Mouse (Mus musculus): Measurements from ENCODE around the gene Megf11. TPM values are rescaled to one million over a fixed set of nuclear protein-coding genes. Genes with fewer than 3 reads are reported as not detected.
A peak's percentile ranks its signal among the peaks of the same experiment; 100 is the strongest.

The Megf11 gene
- polyA plus RNA-seq, 1 experiment from 2014 or later = 0.92 TPM

DNA sequence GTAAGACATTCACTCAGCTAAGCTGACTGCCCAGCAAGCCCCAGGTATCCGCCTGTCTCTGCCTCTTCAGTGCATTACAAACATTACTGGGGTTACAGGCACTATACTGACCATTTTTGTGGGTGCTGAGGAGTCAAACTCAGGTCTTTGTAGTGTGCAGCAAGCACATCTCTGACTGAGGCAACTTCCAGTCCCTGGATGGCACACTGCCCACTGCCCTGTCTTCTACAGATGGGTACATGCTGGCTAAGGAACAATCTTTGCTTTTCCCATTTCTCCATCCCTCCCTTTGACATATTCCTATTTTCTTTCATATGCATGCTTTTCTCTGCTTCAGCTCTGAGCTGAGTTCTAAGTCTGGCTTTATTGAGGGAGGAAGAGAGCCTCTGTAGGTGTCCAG is 38.5 kb downstream of the Megf11 start:
- Histone ChIP-seq H3K9ac (ENCODE audit: low read length) (no peak overlapping the region), H3K9me3 (ENCODE audit: control insufficient read depth, low read length) (no peaks in the 10 kb centered on the region), H3K27me3 (ENCODE audit: control insufficient read depth, insufficient read depth, low read length) (no peaks in the 10 kb centered on the region), H3K4me3 (ENCODE audit: control insufficient read depth in 1 of 2, insufficient read depth in 1 of 2, low read depth in 1 of 2, low read length in 2 of 2) (no peak overlapping the region), H3K36me3 (ENCODE audit: control insufficient read depth, insufficient read depth, low read length) (no peaks in the 10 kb centered on the region), H3K4me1 (ENCODE audit: control insufficient read depth in 2 of 2, insufficient read depth in 2 of 2, low read length in 2 of 2) (no peaks in the 10 kb centered on the region), H3K27ac (replicated peaks in 1 of 2; ENCODE audit: control insufficient read depth in 1 of 2, insufficient read depth in 1 of 2, low read depth in 2 of 2, low read length in 2 of 2) (no peak overlapping the region), H3K4me2 (ENCODE audit: low read length) (no peak overlapping the region)
- WGBS = 74% methylated on average over 1 of the region's 1 CpGs
- no peak for ATAC-seq (ENCODE audit: insufficient number of reproducible peaks, insufficient read depth, low FRiP score, low read depth)

DNA sequence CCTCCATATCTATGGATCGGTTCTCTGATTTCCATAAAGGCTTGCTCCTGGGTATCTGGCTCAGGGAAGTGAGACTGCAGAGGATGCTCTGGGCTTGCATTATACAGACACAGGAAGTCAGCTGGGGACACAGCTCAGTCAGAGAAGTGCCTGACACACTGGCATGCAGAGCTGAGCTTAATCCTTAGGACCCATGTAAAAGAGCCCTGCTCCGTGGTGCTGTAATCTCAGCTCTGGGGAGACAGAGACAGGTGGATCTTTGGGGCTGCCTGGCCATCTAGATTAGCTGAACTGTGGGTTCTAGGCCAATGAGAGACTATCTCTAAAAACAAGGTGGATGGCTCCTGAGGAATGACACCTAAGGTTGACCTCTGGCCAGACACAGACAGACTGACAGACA is 50.7 kb downstream of the Megf11 start:
- Histone ChIP-seq H3K4me1 (ENCODE audit: control insufficient read depth in 2 of 2, insufficient read depth in 2 of 2, low read length in 2 of 2) (no peaks in the 10 kb centered on the region), H3K27me3 (ENCODE audit: control insufficient read depth, insufficient read depth, low read length) (no peaks in the 10 kb centered on the region), H3K36me3 (ENCODE audit: control insufficient read depth, insufficient read depth, low read length) (no peaks in the 10 kb centered on the region), H3K4me3 (ENCODE audit: control insufficient read depth in 1 of 2, insufficient read depth in 1 of 2, low read depth in 1 of 2, low read length in 2 of 2) (no peak overlapping the region), H3K9ac (ENCODE audit: low read length) (no peak overlapping the region), H3K9me3 (ENCODE audit: control insufficient read depth, low read length) (no peaks in the 10 kb centered on the region; the same call in 1 of the 2 replicates), H3K27ac (replicated peaks in 1 of 2; ENCODE audit: control insufficient read depth in 1 of 2, insufficient read depth in 1 of 2, low read depth in 2 of 2, low read length in 2 of 2) (no peak overlapping the region), H3K4me2 (ENCODE audit: low read length) (no peak overlapping the region)
- ATAC-seq (ENCODE audit: insufficient number of reproducible peaks, insufficient read depth, low FRiP score, low read depth) = no peak
- WGBS = 35% methylated on average over 2 of the region's 2 CpGs

DNA sequence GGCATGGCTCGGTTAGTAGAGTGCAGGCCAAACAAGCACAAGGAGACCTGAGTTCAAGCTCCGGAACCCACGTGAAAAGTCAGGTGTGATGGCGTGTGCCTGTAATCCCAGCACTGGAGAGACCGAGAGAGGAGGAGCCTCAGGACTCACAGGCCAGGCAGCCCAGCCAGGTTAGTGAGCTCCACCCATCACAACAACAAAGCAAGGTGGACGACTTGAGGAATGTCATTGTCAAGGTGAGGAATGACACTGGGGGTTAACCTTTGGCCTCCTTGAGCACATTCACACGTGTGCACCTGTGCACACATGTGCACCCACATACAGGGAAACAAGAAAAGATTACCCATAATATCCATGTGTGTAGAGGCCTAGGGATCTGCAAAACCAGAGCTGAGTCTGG is 54.7 kb downstream of the Megf11 start:
- Histone ChIP-seq H3K27me3 (ENCODE audit: control insufficient read depth, insufficient read depth, low read length) (no peaks in the 10 kb centered on the region), H3K36me3 (ENCODE audit: control insufficient read depth, insufficient read depth, low read length) (no peaks in the 10 kb centered on the region), H3K9ac (ENCODE audit: low read length) (no peak overlapping the region), H3K4me2 (ENCODE audit: low read length) (no peak overlapping the region), H3K27ac (replicated peaks in 1 of 2; ENCODE audit: control insufficient read depth in 1 of 2, insufficient read depth in 1 of 2, low read depth in 2 of 2, low read length in 2 of 2) (no peak overlapping the region), H3K4me1 (ENCODE audit: control insufficient read depth in 2 of 2, insufficient read depth in 2 of 2, low read length in 2 of 2) (no peaks in the 10 kb centered on the region), H3K4me3 (ENCODE audit: control insufficient read depth in 1 of 2, insufficient read depth in 1 of 2, low read depth in 1 of 2, low read length in 2 of 2) (no peak overlapping the region), H3K9me3 (ENCODE audit: control insufficient read depth, low read length) (no peaks in the 10 kb centered on the region)
- 81% methylated on average over 7 of the region's 7 CpGs for WGBS
- no peak for ATAC-seq (ENCODE audit: insufficient number of reproducible peaks, insufficient read depth, low FRiP score, low read depth)

DNA sequence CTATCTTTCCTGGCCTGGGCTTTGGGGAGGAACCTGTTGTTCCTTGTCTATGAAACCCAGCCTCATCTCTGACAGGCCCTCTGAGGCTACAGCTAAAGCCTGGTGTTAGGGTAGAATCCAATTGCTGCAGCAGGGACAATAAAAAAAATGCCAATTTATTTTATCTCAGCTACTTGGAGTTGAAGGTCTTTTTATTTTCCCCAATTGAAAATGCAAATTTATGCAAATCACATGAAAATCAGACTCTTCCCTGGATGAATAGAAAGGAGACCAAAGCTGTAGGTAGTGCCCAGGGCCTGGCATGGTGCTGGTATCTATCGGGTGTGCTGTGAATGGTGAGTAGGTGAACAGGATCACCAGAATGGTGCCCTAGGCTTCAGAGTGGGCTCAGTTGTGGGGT is 60.6 kb downstream of the Megf11 start:
- peaks cover 11 to 18% of the 10 kb centered on the region in 2 experiments; a peak in 3 of 4 replicates for H3K4me1 ChIP-seq (ENCODE audit: control insufficient read depth in 2 of 2, insufficient read depth in 2 of 2, low read length in 2 of 2)
- H3K4me2 ChIP-seq (ENCODE audit: low read length) = no peak overlapping the region
- H3K27ac ChIP-seq (replicated peaks in 1 of 2; ENCODE audit: control insufficient read depth in 1 of 2, insufficient read depth in 1 of 2, low read depth in 2 of 2, low read length in 2 of 2) = no peak overlapping the region
- no peak for ATAC-seq (ENCODE audit: insufficient number of reproducible peaks, insufficient read depth, low FRiP score, low read depth)
- H3K9me3 ChIP-seq (ENCODE audit: control insufficient read depth, low read length) = no peaks in the 10 kb centered on the region
- no peaks in the 10 kb centered on the region for H3K36me3 ChIP-seq (ENCODE audit: control insufficient read depth, insufficient read depth, low read length)
- H3K9ac ChIP-seq (ENCODE audit: low read length) = no peak overlapping the region
- no peaks in the 10 kb centered on the region; the same call in 1 of the 2 replicates for H3K27me3 ChIP-seq (ENCODE audit: control insufficient read depth, insufficient read depth, low read length)
- no peak overlapping the region for H3K4me3 ChIP-seq (ENCODE audit: control insufficient read depth in 1 of 2, insufficient read depth in 1 of 2, low read depth in 1 of 2, low read length in 2 of 2)
- WGBS = 88% methylated on average over 1 of the region's 1 CpGs

DNA sequence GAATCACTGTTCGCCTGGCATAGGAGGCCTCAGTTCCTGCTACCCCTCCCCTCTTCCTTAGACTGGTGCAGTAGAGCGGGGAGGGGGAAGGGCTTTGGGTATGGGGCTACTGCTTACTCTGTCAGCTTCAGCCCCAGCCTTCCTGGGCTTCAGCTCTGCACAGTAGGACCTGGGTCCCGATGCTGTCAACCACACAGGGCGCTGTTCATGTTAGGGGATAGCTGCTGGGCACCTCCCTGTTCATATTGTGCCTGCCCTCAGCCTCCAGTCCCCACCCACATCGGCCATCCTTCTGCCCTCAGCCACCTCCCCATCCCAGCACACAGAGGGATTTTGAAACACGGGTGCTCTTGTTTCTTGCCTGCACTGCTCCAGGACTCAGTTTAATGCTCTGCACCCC is 61.6 kb downstream of the Megf11 start:
- Histone ChIP-seq H3K36me3 (ENCODE audit: control insufficient read depth, insufficient read depth, low read length) (no peaks in the 10 kb centered on the region), H3K4me2 (ENCODE audit: low read length) (peak overlapping the region; percentile 5; the same call in 1 of the 2 replicates), H3K4me1 (ENCODE audit: control insufficient read depth in 2 of 2, insufficient read depth in 2 of 2, low read length in 2 of 2) (peaks cover 11 to 18% of the 10 kb centered on the region in 2 experiments; a peak in 3 of 4 replicates), H3K27me3 (ENCODE audit: control insufficient read depth, insufficient read depth, low read length) (no peaks in the 10 kb centered on the region; the same call in 1 of the 2 replicates), H3K9ac (ENCODE audit: low read length) (no peak overlapping the region), H3K4me3 (ENCODE audit: control insufficient read depth in 1 of 2, insufficient read depth in 1 of 2, low read depth in 1 of 2, low read length in 2 of 2) (no peak overlapping the region), H3K27ac (replicated peaks in 1 of 2; ENCODE audit: control insufficient read depth in 1 of 2, insufficient read depth in 1 of 2, low read depth in 2 of 2, low read length in 2 of 2) (peak overlapping the region; percentile 4 to 14; a peak in 3 of 4 replicates), H3K9me3 (ENCODE audit: control insufficient read depth, low read length) (no peaks in the 10 kb centered on the region)
- ATAC-seq (ENCODE audit: insufficient number of reproducible peaks, insufficient read depth, low FRiP score, low read depth) = peak; percentile 54; the same call in 1 of the 2 replicates
- WGBS = 16% methylated on average over 6 of the region's 6 CpGs

DNA sequence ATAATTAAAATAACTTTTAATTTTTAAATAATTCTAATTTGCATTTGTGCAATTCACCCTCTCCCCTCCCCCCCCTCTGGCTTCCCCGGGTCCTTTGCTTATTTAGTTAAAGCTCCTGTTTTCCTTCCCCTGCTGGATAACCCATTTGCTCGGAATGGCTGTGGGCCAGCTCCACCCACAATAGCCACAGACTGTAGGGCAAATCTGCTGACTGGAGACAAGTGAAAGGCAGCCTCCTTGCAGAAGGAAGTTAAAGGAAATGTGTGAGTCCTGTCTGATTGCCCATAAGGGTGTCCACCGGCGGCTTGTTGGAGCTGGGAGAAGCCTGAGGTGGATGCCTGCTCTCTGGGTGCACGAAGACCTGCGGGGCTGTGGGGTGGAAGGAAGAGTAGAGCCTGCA is 62.1 kb downstream of the Megf11 start:
- H3K4me1 ChIP-seq (ENCODE audit: control insufficient read depth in 2 of 2, insufficient read depth in 2 of 2, low read length in 2 of 2) = peaks cover 11 to 18% of the 10 kb centered on the region in 2 experiments; a peak in 3 of 4 replicates
- no peak overlapping the region for H3K4me3 ChIP-seq (ENCODE audit: control insufficient read depth in 1 of 2, insufficient read depth in 1 of 2, low read depth in 1 of 2, low read length in 2 of 2)
- H3K27ac ChIP-seq (replicated peaks in 1 of 2; ENCODE audit: control insufficient read depth in 1 of 2, insufficient read depth in 1 of 2, low read depth in 2 of 2, low read length in 2 of 2) = peak overlapping the region; percentile 4 to 76
- H3K9ac ChIP-seq (ENCODE audit: low read length) = no peak overlapping the region
- 23% methylated on average over 6 of the region's 6 CpGs for WGBS
- no peaks in the 10 kb centered on the region; the same call in 1 of the 2 replicates for H3K27me3 ChIP-seq (ENCODE audit: control insufficient read depth, insufficient read depth, low read length)
- ATAC-seq (ENCODE audit: insufficient number of reproducible peaks, insufficient read depth, low FRiP score, low read depth) = peak; percentile 37; the same call in 1 of the 2 replicates
- no peaks in the 10 kb centered on the region for H3K9me3 ChIP-seq (ENCODE audit: control insufficient read depth, low read length)
- H3K36me3 ChIP-seq (ENCODE audit: control insufficient read depth, insufficient read depth, low read length) = no peaks in the 10 kb centered on the region
- peak overlapping the region; percentile 5 for H3K4me2 ChIP-seq (ENCODE audit: low read length)

DNA sequence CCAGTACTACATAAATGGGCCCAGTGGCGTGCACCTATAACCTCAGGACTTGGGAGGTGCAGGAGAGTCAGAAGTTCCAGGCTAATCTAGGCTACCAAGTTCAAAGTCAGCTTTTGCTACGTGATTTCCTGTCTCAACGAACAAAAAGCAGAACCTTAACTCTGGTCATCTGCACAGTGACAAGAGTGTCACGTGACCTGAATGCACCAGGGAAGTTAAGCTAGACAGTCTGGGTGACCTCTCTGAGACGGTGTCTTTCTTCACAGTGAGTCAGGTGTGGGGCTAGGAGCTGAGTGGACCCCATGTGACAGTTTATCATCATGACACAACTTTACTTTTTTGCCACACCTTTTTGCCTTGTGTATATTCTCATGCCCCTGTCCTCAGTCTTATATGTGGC is 67.3 kb downstream of the Megf11 start:
- no peak for ATAC-seq (ENCODE audit: insufficient number of reproducible peaks, insufficient read depth, low FRiP score, low read depth)
- 48% methylated on average over 5 of the region's 5 CpGs for WGBS
- Histone ChIP-seq H3K27me3 (ENCODE audit: control insufficient read depth, insufficient read depth, low read length) (no peaks in the 10 kb centered on the region), H3K9me3 (ENCODE audit: control insufficient read depth, low read length) (no peaks in the 10 kb centered on the region), H3K9ac (ENCODE audit: low read length) (no peak overlapping the region), H3K4me1 (ENCODE audit: control insufficient read depth in 2 of 2, insufficient read depth in 2 of 2, low read length in 2 of 2) (peaks cover 14 to 20% of the 10 kb centered on the region in 2 experiments; a peak in 3 of 4 replicates), H3K27ac (replicated peaks in 1 of 2; ENCODE audit: control insufficient read depth in 1 of 2, insufficient read depth in 1 of 2, low read depth in 2 of 2, low read length in 2 of 2) (no peak overlapping the region), H3K4me2 (ENCODE audit: low read length) (no peak overlapping the region), H3K4me3 (ENCODE audit: control insufficient read depth in 1 of 2, insufficient read depth in 1 of 2, low read depth in 1 of 2, low read length in 2 of 2) (no peak overlapping the region), H3K36me3 (ENCODE audit: control insufficient read depth, insufficient read depth, low read length) (no peaks in the 10 kb centered on the region)

DNA sequence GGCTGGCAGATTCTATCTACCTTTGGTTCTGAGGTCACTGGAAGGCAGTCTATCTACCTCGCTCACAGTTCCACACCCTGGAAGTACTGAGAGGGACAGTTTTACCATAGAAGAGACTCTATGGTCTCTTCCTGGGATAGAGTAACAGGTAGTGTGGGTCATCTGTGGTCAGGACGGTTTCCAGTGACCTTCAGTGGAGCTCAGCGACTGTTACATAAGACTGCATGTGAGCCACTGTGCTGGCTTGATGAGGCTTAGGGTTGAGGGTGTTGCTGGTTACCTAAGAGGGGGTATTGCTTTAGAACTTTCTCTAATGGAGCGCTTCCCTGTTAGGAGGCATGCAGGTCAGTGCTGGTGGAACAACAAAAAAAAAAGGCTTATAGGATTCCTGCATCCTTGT is 68.8 kb downstream of the Megf11 start:
- H3K4me2 ChIP-seq (ENCODE audit: low read length) = no peak overlapping the region
- H3K9me3 ChIP-seq (ENCODE audit: control insufficient read depth, low read length) = no peaks in the 10 kb centered on the region
- WGBS = 67% methylated on average over 4 of the region's 4 CpGs
- H3K27me3 ChIP-seq (ENCODE audit: control insufficient read depth, insufficient read depth, low read length) = no peaks in the 10 kb centered on the region
- H3K9ac ChIP-seq (ENCODE audit: low read length) = no peak overlapping the region
- ATAC-seq (ENCODE audit: insufficient number of reproducible peaks, insufficient read depth, low FRiP score, low read depth) = no peak
- no peaks in the 10 kb centered on the region for H3K36me3 ChIP-seq (ENCODE audit: control insufficient read depth, insufficient read depth, low read length)
- H3K4me3 ChIP-seq (ENCODE audit: control insufficient read depth in 1 of 2, insufficient read depth in 1 of 2, low read depth in 1 of 2, low read length in 2 of 2) = no peak overlapping the region
- H3K4me1 ChIP-seq (ENCODE audit: control insufficient read depth in 2 of 2, insufficient read depth in 2 of 2, low read length in 2 of 2) = peaks cover 9 to 10% of the 10 kb centered on the region in 2 experiments; a peak in 3 of 4 replicates
- no peak overlapping the region for H3K27ac ChIP-seq (replicated peaks in 1 of 2; ENCODE audit: control insufficient read depth in 1 of 2, insufficient read depth in 1 of 2, low read depth in 2 of 2, low read length in 2 of 2)

Data from heart, embryonic 14.5 days (tissue).